Mouse (Mus musculus) neural tube, embryonic 13.5 days (tissue): Measurements from ENCODE around the gene Gm6793. TPM values are rescaled to one million over a fixed set of nuclear protein-coding genes. Genes with fewer than 3 reads are reported as not detected.

Source experiments
- ATAC-seq: fragments of 200-750 bp; cut with Nextera tagmentation; 2 replicates; pipeline ENCODE4 v1.8.0; 2017; ENCODE audit warnings: low read depth, mild to moderate bottlenecking, moderate TSS enrichment, moderate library complexity
- H3K27ac ChIP-seq: fragments of 300-500 bp; sonication (generic); replicated peaks from 2 replicates; pipeline ENCODE4 v1.5.1; 2015; ENCODE audit warnings: moderate library complexity, mild to moderate bottlenecking, inconsistent platforms
- H3K27me3 ChIP-seq: fragments of 300-500 bp; sonication (generic); 2 replicates; pipeline ENCODE4 v1.6.1; 2015; ENCODE audit warnings: mild to moderate bottlenecking, inconsistent platforms
- H3K36me3 ChIP-seq: fragments of 300-500 bp; sonication (generic); 2 replicates; pipeline ENCODE4 v1.6.1; 2015; ENCODE audit warnings: mild to moderate bottlenecking, inconsistent platforms
- H3K4me1 ChIP-seq: fragments of 300-500 bp; sonication (generic); replicated peaks from 2 replicates; pipeline ENCODE4 v1.6.1; 2015; ENCODE audit warnings: inconsistent platforms
- H3K4me2 ChIP-seq: fragments of 300-500 bp; sonication (generic); 2 replicates; pipeline ENCODE4 v1.6.1; 2015; ENCODE audit warnings: inconsistent platforms, mild to moderate bottlenecking, moderate library complexity
- H3K4me3 ChIP-seq: fragments of 300-500 bp; sonication (generic); 2 replicates; pipeline ENCODE4 v1.5.1; 2015; ENCODE audit warnings: mild to moderate bottlenecking, inconsistent platforms
- H3K9ac ChIP-seq: fragments of 300-500 bp; sonication (generic); 2 replicates; pipeline ENCODE4 v1.6.1; 2015; ENCODE audit warnings: moderate library complexity, mild to moderate bottlenecking, inconsistent platforms
- H3K9me3 ChIP-seq: fragments of 300-500 bp; sonication (generic); 2 replicates; pipeline ENCODE4 v1.6.1; 2016; ENCODE audit warnings: inconsistent platforms
- WGBS: fragments of 180-500 bp; shearing (Covaris S2); methylation state at CpG from one replicate; pipeline ENCODE4 v1.1.7; 2015; 5-methylcytosine and 5-hydroxymethylcytosine counted together
- polyA plus RNA-seq: library from polyadenylated mRNA; unstranded; fragments of >200 nt; fragmentation: Nextera tagmentation; extraction: Ambion mirVana; gene quantifications from 2 replicates; pipeline ENCODE4 v1.2.1, GENCODE M21; 2015

Gm6793 gene
- 0.40 and 0.52 TPM in 2 replicates for polyA plus RNA-seq

DNA sequence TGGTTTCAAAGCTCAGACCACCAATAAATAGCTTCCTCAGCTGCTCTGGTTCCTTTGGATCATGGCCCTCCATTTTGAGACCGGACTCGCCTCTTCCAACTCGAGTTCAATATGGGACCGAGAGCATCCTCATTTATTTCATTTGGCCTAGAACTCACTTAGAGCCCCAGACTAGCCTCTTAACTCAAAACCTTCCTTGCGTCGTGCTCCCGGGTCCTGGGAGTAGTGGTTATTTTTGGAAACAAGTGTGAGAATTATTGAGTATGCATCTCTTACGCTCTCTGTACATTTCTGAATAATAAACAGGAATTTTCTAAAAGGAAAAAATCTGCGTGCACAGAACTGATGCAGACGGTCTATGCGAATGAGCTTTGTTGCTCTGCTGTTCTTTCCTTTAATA lies at the start of gene Gm6793:
Gene Gm6793 (minus strand): TSS at position 101 of the 400 bp plus-strand sequence.
- Histone ChIP-seq H3K36me3 (peaks cover 49% of the 10 kb centered on the region), H3K4me1 (peaks cover 21% of the 10 kb centered on the region), H3K4me3 (no peak within 1 kb of the TSS), H3K9me3 (no peaks in the 10 kb centered on the region), H3K27me3 (no peaks in the 10 kb centered on the region), H3K27ac (no peak within 1 kb of the TSS), H3K9ac (no peak within 1 kb of the TSS), H3K4me2 (no peak within 1 kb of the TSS)
- WGBS, result 94% methylated on average over 11 of the region's 11 CpGs
- no peak for ATAC-seq

DNA sequence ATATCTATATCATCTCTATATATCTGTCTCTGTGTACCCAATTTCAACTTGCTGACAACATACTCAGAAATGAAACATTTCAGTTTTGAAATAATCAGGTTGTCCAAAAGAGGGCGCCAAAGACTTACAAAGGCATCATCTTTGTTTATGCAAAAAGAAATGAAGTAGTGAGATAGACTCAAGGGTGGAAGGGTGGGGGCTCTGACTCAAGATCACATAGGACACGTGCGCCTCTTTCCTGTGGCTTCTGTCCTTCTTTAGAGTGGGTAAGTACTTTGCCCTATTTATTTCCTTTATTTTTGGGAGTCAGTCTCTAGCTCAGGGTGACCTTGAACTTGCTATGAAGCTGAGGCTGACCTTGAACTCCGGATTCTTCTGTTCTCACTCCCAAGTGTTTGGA lies 46.5 kb upstream of the Gm6793 start:
- H3K27ac ChIP-seq, result no peak overlapping the region
- no peaks in the 10 kb centered on the region for H3K27me3 ChIP-seq
- no peak overlapping the region for H3K4me3 ChIP-seq
- H3K4me1 ChIP-seq, result no peaks in the 10 kb centered on the region
- ATAC-seq, result no peak
- H3K9me3 ChIP-seq, result no peaks in the 10 kb centered on the region
- WGBS, result 46% methylated on average over 4 of the region's 4 CpGs
- H3K4me2 ChIP-seq, result no peak overlapping the region
- H3K36me3 ChIP-seq, result no peaks in the 10 kb centered on the region
- H3K9ac ChIP-seq, result no peak overlapping the region

DNA sequence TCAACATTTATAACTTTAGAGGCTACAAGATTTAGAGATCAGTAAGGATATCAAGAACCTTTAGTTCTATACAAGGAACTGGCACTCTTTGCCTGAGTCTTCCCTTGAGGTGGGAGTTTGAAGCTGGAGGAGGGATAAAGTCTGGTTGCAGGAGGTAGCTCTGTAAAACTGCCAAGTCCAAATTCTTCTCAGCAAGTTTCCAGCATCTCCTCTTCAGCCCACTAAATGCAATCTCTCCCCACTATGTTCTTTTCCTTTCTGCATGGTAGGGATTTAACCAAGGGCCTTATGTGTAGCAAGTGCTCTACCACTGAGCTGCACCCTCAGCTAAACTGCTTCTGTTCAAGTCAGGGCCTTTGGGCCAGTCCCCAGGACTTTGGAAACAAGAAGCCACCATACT lies 39.6 kb upstream of the Gm6793 start:
- Histone ChIP-seq H3K4me3 (no peak overlapping the region), H3K27ac (no peak overlapping the region), H3K36me3 (no peaks in the 10 kb centered on the region), H3K27me3 (no peaks in the 10 kb centered on the region), H3K9me3 (no peaks in the 10 kb centered on the region), H3K9ac (no peak overlapping the region), H3K4me2 (no peak overlapping the region), H3K4me1 (no peaks in the 10 kb centered on the region)
- ATAC-seq, result no peak

DNA sequence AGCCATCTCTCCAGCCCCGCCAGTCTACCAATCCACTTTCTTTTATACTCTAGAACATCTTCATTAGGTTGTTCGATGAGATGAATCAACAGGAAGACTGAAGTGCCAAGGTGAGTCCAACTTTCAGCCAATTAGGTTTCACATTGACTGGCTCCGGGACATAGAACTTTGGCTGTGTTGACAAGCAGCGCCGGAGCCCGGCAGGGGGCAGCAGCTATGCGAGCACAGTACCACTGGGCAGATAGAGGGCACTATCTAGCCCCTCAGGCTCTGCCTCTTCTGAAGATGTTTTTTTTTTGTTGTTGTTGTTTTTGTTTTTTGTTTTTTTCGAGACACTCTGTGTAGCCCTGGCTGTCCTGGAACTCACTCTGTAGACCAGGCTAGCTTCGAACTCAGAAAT lies 36.7 kb upstream of the Gm6793 start:
- Histone ChIP-seq H3K4me2 (no peak overlapping the region), H3K4me1 (no peaks in the 10 kb centered on the region), H3K27me3 (no peaks in the 10 kb centered on the region), H3K36me3 (no peaks in the 10 kb centered on the region), H3K9ac (no peak overlapping the region), H3K27ac (no peak overlapping the region), H3K4me3 (no peak overlapping the region), H3K9me3 (no peaks in the 10 kb centered on the region)
- 80% methylated on average over 9 of the region's 9 CpGs for WGBS
- no peak for ATAC-seq

DNA sequence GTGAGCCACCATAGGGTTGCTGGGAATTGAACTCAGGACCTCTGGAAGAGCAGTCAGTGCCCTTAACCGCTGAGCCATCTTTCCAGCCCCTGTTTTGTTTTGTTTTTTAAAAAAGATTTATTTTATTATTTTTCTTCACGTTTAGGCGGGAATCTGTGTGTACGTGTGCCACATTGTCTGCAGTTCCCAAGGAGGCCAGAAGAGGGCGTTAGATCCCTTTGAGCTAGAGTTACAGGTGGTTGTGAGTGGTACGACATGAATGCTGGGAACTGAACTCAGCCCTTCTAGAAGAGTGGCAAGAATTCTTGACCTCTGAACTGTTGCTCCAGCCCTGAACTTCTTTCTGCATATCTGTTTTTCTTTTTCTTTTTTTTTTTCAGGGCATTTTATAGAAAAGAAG lies 35.1 kb upstream of the Gm6793 start:
- H3K27me3 ChIP-seq, result no peaks in the 10 kb centered on the region
- H3K36me3 ChIP-seq, result no peaks in the 10 kb centered on the region
- H3K27ac ChIP-seq, result no peak overlapping the region
- no peak for ATAC-seq
- no peak overlapping the region for H3K9ac ChIP-seq
- H3K4me2 ChIP-seq, result no peak overlapping the region
- 84% methylated on average over 6 of the region's 6 CpGs for WGBS
- H3K4me3 ChIP-seq, result no peak overlapping the region
- H3K4me1 ChIP-seq, result no peaks in the 10 kb centered on the region
- H3K9me3 ChIP-seq, result no peaks in the 10 kb centered on the region

DNA sequence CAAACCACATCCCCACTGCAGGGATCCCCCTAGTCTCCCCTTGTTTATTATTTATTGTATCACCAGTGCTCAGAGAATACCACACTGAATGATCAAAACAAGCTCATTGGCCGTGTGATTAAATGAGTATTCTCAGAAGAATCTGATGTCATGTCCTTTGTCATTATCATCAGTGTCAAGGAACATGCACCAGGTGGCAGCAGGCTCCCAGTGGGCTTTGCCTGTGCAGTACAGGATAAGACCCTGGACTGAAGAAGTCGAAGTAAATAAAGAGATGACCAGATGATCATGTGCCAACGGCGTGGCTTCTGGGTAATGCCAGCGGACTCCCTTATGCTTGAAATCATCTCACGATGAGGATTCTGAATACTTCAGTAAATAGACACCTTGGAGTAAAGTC lies 33.5 kb upstream of the Gm6793 start:
- no peaks in the 10 kb centered on the region for H3K4me1 ChIP-seq
- no peak overlapping the region for H3K4me2 ChIP-seq
- H3K27me3 ChIP-seq, result no peaks in the 10 kb centered on the region
- H3K4me3 ChIP-seq, result no peak overlapping the region
- 82% methylated on average over 6 of the region's 6 CpGs for WGBS
- H3K9me3 ChIP-seq, result no peaks in the 10 kb centered on the region
- no peak overlapping the region for H3K9ac ChIP-seq
- no peak for ATAC-seq
- H3K27ac ChIP-seq, result no peak overlapping the region
- no peaks in the 10 kb centered on the region for H3K36me3 ChIP-seq

DNA sequence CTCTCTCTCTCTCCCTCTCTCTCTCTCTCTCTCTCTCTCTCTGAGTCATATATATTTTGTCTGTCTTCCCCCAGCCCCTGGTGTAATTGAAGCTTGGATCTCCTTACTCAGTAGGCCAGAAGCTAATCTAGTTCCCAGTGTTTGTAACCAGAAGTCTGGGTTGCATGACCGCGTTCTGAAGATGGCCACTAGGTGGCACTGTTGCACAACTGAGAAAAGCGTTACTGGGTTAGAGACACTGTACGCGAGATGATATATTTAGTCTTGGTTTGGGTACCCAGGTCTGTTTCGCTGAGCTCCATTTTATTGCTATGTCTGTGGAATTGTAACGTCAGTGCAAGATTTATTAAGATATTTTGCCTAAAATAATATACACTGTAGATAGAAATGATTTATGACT lies 31.1 kb upstream of the Gm6793 start:
- H3K4me1 ChIP-seq, result no peaks in the 10 kb centered on the region
- ATAC-seq, result peak; percentile 84
- no peak overlapping the region for H3K4me2 ChIP-seq
- H3K27ac ChIP-seq, result no peak overlapping the region
- H3K4me3 ChIP-seq, result no peak overlapping the region
- no peaks in the 10 kb centered on the region for H3K9me3 ChIP-seq
- no peaks in the 10 kb centered on the region for H3K36me3 ChIP-seq
- no peaks in the 10 kb centered on the region for H3K27me3 ChIP-seq
- H3K9ac ChIP-seq, result no peak overlapping the region
- 3% methylated on average over 7 of the region's 7 CpGs for WGBS

DNA sequence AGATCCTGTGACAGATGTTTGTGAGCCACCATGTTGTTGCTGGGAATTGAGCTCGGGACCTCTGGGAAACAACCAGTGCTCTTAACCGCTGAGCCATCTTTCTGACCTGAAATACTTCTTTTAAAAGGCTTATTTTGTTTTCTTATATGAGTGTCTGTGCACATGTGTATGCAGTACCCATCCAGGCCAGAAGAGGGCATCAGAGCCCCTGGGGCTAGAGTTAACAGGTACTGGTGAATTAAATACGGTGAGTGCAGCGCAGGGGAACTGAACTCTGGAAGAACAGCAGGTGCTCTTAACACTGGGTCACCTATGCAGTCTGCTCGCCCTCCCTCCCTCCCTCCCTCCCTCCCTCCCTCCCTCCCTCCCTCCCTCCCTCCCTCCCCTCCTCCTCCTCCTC lies 30.3 kb upstream of the Gm6793 start:
- H3K27me3 ChIP-seq, result no peaks in the 10 kb centered on the region
- H3K4me2 ChIP-seq, result no peak overlapping the region
- 86% methylated on average over 5 of the region's 5 CpGs for WGBS
- H3K36me3 ChIP-seq, result no peaks in the 10 kb centered on the region
- no peak overlapping the region for H3K9ac ChIP-seq
- H3K4me1 ChIP-seq, result no peaks in the 10 kb centered on the region
- ATAC-seq, result no peak
- no peak overlapping the region for H3K27ac ChIP-seq
- H3K4me3 ChIP-seq, result no peak overlapping the region
- H3K9me3 ChIP-seq, result no peaks in the 10 kb centered on the region

DNA sequence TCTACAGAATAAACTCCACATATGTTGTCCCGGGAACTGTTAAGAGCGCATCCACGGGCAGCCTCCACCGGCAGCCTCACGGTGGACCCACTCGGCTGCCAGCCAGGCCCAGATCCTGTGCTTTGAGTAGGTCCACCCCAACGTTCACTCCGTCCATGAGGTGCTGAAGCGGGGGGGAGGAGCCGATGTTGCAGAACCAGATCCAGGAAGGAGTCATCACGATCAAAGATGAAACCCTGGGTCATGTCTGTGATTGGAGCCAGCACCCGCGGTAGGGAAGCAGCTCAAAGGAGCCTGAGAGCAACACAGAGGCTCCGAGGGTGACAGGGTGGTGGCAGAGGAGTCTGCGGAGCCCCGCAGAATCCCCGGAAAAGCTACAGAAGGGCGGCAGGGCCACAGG lies 22.7 kb upstream of the Gm6793 start:
- no peaks in the 10 kb centered on the region for H3K27me3 ChIP-seq
- no peak overlapping the region for H3K4me2 ChIP-seq
- H3K9me3 ChIP-seq, result no peaks in the 10 kb centered on the region
- H3K36me3 ChIP-seq, result no peaks in the 10 kb centered on the region
- H3K27ac ChIP-seq, result no peak overlapping the region
- H3K4me3 ChIP-seq, result no peak overlapping the region
- ATAC-seq, result no peak
- H3K4me1 ChIP-seq, result no peaks in the 10 kb centered on the region
- 85% methylated on average over 18 of the region's 18 CpGs for WGBS
- no peak overlapping the region for H3K9ac ChIP-seq

DNA sequence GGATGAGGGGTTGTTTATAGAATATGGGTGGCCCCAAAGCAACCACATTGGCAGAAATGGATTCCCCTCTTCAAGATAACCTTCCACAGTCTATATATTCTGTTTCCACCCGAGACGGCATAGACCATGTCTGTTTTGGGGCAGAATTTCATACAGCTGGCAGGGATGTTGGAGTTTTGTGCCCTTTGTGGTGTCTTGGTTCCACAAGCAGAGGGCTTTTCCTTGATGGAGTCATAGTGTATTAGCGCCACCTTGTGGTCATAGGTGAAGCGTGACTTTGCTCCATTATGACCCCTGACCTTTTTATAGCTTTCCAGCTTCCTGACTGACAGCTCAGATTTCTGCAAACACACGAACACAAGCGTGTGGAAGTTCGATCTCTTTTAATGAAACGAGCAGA lies 19.8 kb upstream of the Gm6793 start:
- WGBS, result 17% methylated on average over 8 of the region's 8 CpGs
- Histone ChIP-seq H3K4me2 (no peak overlapping the region), H3K27ac (no peak overlapping the region), H3K36me3 (no peaks in the 10 kb centered on the region), H3K9ac (no peak overlapping the region), H3K27me3 (no peaks in the 10 kb centered on the region), H3K4me1 (no peaks in the 10 kb centered on the region), H3K9me3 (no peaks in the 10 kb centered on the region), H3K4me3 (no peak overlapping the region)
- no peak for ATAC-seq

DNA sequence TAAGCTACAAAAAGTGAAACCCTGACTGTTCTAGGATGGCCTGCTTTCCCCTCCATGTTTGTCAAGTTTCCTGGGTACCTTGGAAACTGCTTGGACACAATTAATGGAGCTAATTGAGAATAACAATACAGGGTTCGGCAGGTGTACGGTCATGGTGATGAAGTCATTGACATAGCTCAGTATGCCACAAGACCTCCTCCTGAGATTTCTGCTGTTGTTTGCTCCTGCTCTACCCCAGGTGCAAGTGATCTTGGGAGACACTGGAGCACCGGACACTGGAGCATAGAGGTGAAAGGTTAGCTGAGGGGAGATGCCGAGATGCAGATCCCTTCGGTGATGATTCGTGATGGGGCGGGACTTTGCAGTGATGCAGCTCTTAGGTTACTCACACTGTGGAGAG lies 18.2 kb upstream of the Gm6793 start:
- no peak overlapping the region for H3K27ac ChIP-seq
- ATAC-seq, result no peak
- H3K9me3 ChIP-seq, result no peaks in the 10 kb centered on the region
- H3K4me3 ChIP-seq, result no peak overlapping the region
- H3K4me1 ChIP-seq, result no peaks in the 10 kb centered on the region
- H3K9ac ChIP-seq, result no peak overlapping the region
- no peak overlapping the region for H3K4me2 ChIP-seq
- H3K27me3 ChIP-seq, result no peaks in the 10 kb centered on the region
- H3K36me3 ChIP-seq, result no peaks in the 10 kb centered on the region
- 48% methylated on average over 7 of the region's 7 CpGs for WGBS

DNA sequence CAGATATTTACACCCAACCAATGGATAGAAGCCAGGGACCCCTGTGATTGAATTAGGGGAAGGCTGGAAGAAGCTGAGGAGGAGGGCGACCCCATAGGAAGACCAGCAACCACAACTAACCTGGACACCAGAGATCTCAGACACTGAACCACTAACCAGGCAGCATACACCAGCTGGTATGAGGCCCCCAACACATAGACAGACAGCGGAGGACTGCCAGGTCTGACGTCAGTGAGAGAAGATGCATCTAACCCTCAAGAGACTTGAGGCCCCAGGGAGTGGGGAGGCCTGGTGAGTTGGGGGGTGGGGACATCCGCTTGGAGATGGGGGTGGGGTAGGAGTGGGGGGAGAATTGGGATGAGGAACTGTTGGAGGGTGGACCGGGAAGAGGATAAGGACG lies 15.8 kb upstream of the Gm6793 start:
- Histone ChIP-seq H3K9me3 (no peaks in the 10 kb centered on the region), H3K9ac (no peak overlapping the region), H3K4me3 (no peak overlapping the region), H3K27ac (no peak overlapping the region), H3K27me3 (no peaks in the 10 kb centered on the region), H3K4me2 (no peak overlapping the region), H3K4me1 (no peaks in the 10 kb centered on the region), H3K36me3 (no peaks in the 10 kb centered on the region)
- 64% methylated on average over 6 of the region's 6 CpGs for WGBS
- ATAC-seq, result no peak

DNA sequence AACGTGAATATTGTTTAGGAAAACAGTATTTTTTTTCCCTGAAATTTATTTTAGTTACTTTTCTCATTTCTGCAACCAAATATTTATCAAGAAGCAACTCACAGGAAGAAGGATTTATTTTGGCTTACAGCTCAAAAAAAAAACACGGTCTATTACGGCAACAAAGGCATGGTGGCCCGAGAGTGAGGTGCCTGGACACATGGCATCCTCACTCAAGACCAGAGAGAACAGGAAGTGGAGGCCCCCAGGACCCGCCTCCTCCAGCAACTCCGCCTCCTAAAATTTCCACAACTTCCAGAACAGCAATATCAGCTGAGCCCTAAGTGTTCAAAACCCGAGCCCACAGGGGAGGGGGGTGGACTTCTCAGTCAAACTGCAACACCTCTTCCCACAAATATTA lies 14.6 kb upstream of the Gm6793 start:
- Histone ChIP-seq H3K9me3 (no peaks in the 10 kb centered on the region), H3K4me3 (no peak overlapping the region), H3K4me2 (no peak overlapping the region), H3K9ac (no peak overlapping the region), H3K4me1 (no peaks in the 10 kb centered on the region), H3K27me3 (no peaks in the 10 kb centered on the region), H3K36me3 (no peaks in the 10 kb centered on the region), H3K27ac (no peak overlapping the region)
- WGBS, result 86% methylated on average over 7 of the region's 7 CpGs
- no peak for ATAC-seq
